Mouse (Mus musculus) bone marrow macrophage, adult 2 months (primary cell): ENCODE results near the gene Pbld1. TPM values are rescaled to one million over a fixed set of nuclear protein-coding genes. Genes with fewer than 3 reads are reported as not detected.

Experiments
- H3K27ac ChIP-seq: 2 replicates; pipeline ENCODE4 v1.5.1; 2012; ENCODE audit warnings: low read depth, low read length; ENCODE audit not compliant: insufficient read depth
- H3K4me1 ChIP-seq: 2 replicates; pipeline ENCODE4 v1.6.1; 2012; ENCODE audit warnings: low read length; ENCODE audit not compliant: control insufficient read depth, insufficient read depth
- H3K4me3 ChIP-seq: 2 replicates; pipeline ENCODE4 v1.5.1; 2012; ENCODE audit warnings: mild to moderate bottlenecking, low read length, moderate library complexity; ENCODE audit not compliant: insufficient read depth
- CTCF ChIP-seq: IDR thresholded peaks from 2 replicates; pipeline ENCODE4 v1.5.1; 2012; ENCODE audit warnings: low read depth, mild to moderate bottlenecking, low read length, moderate library complexity
- POLR2A ChIP-seq: IDR thresholded peaks from 2 replicates; pipeline ENCODE4 v1.6.1; 2012; ENCODE audit warnings: mild to moderate bottlenecking, low read depth, low read length, borderline replicate concordance
- polyA plus RNA-seq: library from polyadenylated mRNA; stranded (reverse); fragments of >200 nt; gene quantifications from 2 replicates; pipeline ENCODE4 v1.2.4, GENCODE M21; 2012; ENCODE audit not compliant: missing spikeins, insufficient read depth, insufficient read length

Gene Pbld1
- not detected in 2 replicates for polyA plus RNA-seq

GRCm38 (mm10) chr10:63059862-63060261 lies at the start of gene Pbld1:
Gene Pbld1 (plus strand): TSS chr10:63060162.
- H3K4me1 ChIP-seq = no peaks in the 10 kb centered on the region
- no peak for TF ChIP-seq POLR2A
- no peak for TF ChIP-seq CTCF
- no peak within 1 kb of the TSS for H3K27ac ChIP-seq
- H3K4me3 ChIP-seq = no peak within 1 kb of the TSS

DNA sequence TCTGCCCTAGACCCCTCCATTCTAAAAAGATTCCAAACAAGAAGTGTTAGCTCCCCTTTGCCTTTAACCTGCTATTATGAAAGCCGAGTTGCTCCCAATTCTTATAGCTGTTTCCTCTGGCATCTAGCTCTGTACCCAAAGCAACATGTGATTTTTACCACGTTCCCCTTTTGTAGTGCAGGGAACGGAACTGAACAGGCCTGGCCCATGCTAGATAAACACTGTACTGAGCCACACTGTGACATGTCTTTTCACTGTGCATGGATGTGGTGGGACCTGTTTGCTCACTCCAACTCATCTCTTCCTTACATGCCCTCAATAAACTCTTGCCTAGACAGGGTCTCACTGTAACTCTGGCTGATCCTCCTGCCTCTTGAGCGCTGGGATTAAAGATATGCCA lies 49.7 kb upstream of the Pbld1 start:
- Histone ChIP-seq H3K4me3 (no peak overlapping the region), H3K4me1 (peaks cover 10% of the 10 kb centered on the region), H3K27ac (peak overlapping the region; percentile 32; the same call in 1 of the 2 replicates)
- TF ChIP-seq POLR2A (no peak), CTCF (no peak)

DNA sequence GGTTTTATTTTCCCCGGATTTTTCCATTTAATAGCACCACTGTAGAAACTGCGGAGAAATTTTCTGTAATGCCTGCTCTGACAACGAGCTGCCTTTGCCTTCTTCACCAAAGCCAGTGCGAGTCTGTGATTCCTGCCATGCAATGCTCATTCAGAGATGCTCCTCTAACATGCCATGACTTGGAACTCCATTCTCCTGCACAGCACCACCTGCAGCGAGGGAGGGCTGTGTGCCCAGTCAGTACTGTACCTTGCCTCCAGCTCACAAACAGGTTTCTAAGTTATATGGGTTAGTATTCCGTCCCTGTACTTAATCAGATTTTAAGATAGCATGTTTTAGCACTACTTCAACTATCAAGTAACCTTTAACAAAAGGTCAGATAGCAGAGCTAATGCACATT lies 48.4 kb upstream of the Pbld1 start:
- Histone ChIP-seq H3K4me3 (no peak overlapping the region), H3K27ac (no peak overlapping the region), H3K4me1 (peaks cover 10% of the 10 kb centered on the region)
- TF ChIP-seq CTCF = no peak
- TF ChIP-seq POLR2A = no peak

GRCm38 (mm10) chr10:63013476-63013875 lies 46.5 kb upstream of the Pbld1 start:
- no peak overlapping the region for H3K4me3 ChIP-seq
- TF ChIP-seq POLR2A (no peak), CTCF (no peak)
- no peak overlapping the region for H3K27ac ChIP-seq
- peaks cover 10% of the 10 kb centered on the region for H3K4me1 ChIP-seq

DNA sequence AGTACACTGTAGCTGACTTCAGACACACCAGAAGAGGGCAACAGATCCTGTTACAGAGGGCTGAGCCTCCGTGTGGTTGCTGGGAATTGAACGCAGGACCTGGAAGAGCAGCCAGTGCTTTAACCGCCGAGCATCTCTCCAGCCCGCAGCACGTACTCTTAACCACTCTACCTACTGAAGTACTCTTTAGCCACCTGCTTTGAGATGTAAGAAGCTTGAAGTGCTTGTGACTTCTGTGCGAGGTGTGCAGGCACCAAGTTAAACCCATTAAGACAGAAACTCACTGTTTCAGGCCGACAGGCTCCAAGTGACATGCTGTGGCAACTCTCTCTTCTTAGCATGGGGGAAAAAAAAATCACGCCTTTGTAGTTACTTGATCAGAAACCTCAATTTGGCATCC lies 45.8 kb upstream of the Pbld1 start:
- TF ChIP-seq POLR2A = no peak
- no peak for TF ChIP-seq CTCF
- peaks cover 10% of the 10 kb centered on the region for H3K4me1 ChIP-seq

DNA sequence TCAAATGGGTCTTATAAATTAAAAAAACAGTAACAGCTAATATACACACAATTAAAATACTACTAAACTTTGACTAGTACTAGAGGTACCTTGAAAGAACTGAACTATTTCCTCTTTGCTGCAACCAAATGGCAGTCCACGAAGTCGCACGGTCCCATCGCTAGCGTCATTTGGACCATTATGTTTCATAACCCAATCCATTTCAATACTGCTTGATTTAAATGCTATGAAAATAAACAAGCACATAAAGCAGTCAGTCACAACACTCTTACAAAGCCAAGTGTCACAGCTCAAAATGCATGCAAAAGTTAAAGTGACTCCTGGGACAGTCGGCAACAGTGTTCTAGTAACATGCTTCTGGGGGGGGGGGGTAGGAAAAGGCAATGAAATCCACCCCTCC lies 40.7 kb upstream of the Pbld1 start:
- H3K4me1 ChIP-seq = peaks cover 8% of the 10 kb centered on the region
- TF ChIP-seq POLR2A (no peak), CTCF (no peak)
- H3K27ac ChIP-seq = no peak overlapping the region
- H3K4me3 ChIP-seq = no peak overlapping the region

More for the DNA sequence above, 45.8 kb upstream of the Pbld1 start:
- H3K27ac ChIP-seq = no peak overlapping the region
- no peak overlapping the region for H3K4me3 ChIP-seq

- H3K4me3 ChIP-seq = peak overlapping the region; percentile 86
- H3K4me1 ChIP-seq = peaks cover 13% of the 10 kb centered on the region
Measured at GRCm38 (mm10) chr10:63021702-63022101, 38.3 kb upstream of the Pbld1 start.

GRCm38 (mm10) chr10:63022541-63023120 lies 37.3 kb upstream of the Pbld1 start:
- H3K27ac ChIP-seq = peak overlapping the region; percentile 96
- H3K4me3 ChIP-seq = peak overlapping the region; percentile 86
- peaks cover 13% of the 10 kb centered on the region for H3K4me1 ChIP-seq
- no peak for TF ChIP-seq CTCF
- no peak for TF ChIP-seq POLR2A

More at GRCm38 (mm10) chr10:63021702-63022101, 38.3 kb upstream of the Pbld1 start:
- no peak for TF ChIP-seq POLR2A
- TF ChIP-seq CTCF = no peak
- H3K27ac ChIP-seq = no peak overlapping the region

- peak overlapping the region; percentile 96 for H3K27ac ChIP-seq
- peaks cover 13% of the 10 kb centered on the region for H3K4me1 ChIP-seq
- no peak for TF ChIP-seq CTCF
- TF ChIP-seq POLR2A = no peak
- peak overlapping the region; percentile 86 for H3K4me3 ChIP-seq
Measured at GRCm38 (mm10) chr10:63023121-63023748, 36.7 kb upstream of the Pbld1 start.

- peak within 1 kb of the TSS; percentile 86 for H3K4me3 ChIP-seq
- H3K27ac ChIP-seq = peak within 1 kb of the TSS; percentile 96
- TF ChIP-seq POLR2A (peak; percentile 65), CTCF (no peak)
- H3K4me1 ChIP-seq = peaks cover 13% of the 10 kb centered on the region
Measured at GRCm38 (mm10) chr10:63023749-63024579, 36.0 kb upstream of the Pbld1 start, which contains the start of the genes Hnrnph3 and Pbld2. Gene Hnrnph3 (minus strand): TSS chr10:63024217. Gene Pbld2 (plus strand): TSS chr10:63024315.
